Mouse (Mus musculus) small intestine, adult 2 months (tissue): Measurements from ENCODE around the gene Tnfrsf9.

Experiments
- CTCF ChIP-seq: fragments of 200-500 bp; IDR thresholded peaks from 2 replicates; pipeline ENCODE4 v1.5.1; 2012; ENCODE audit warnings: low read depth, mild to moderate bottlenecking, control low read depth, inconsistent platforms, low read length, moderate library complexity, mixed read lengths; ENCODE audit not compliant: insufficient replicate concordance, insufficient read length; ENCODE audit errors: extremely low read depth
- POLR2A ChIP-seq: fragments of 200-500 bp; IDR thresholded peaks from 2 replicates; pipeline ENCODE4 v1.6.1; 2012; ENCODE audit warnings: low read depth, mild to moderate bottlenecking, control low read depth, inconsistent platforms, low read length, moderate library complexity

DNA sequence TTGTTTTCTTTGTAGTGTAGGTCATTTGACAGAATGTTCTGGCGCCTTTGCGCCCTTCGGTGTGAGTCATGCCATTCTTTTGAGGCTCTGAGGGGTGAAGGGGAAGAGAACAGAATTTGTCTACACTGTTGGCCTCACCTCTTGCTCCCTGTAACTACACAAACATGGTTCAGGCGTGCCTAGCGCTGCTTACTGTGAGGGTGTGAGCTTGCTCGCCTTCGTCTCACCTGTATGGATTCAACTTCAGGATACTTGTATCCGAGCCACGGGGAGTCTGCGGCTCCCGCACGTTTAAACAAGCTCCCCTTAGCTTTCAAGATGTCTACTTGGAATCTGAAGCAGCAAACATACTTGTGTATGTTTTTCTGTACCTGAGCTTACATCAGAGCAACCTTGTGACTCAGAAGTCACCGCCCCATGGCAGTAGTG, 43.4 kb upstream of the Tnfrsf9 start:
- TF ChIP-seq CTCF (no peak), POLR2A (no peak)
